Mouse (Mus musculus) left cerebral cortex, postnatal 14 days (tissue): ENCODE data around the gene Gapdh. TPM values are rescaled to one million over a fixed set of nuclear protein-coding genes. Genes with fewer than 3 reads are reported as not detected.
A peak's percentile ranks its signal among the peaks of the same experiment; 100 is the strongest.

ENCODE experiments used
- DNase-seq, 2 experiments: peaks; one replicate each; pipeline ENCODE4 v3.0.0; 2021 to 2022; ENCODE audit warnings: low spot score in 2 of 2, mixed read lengths in 1 of 2
- intact Hi-C: fragments of 180-260 bp; cut with DNase I; formaldehyde crosslinking; loops from one replicate; pipeline ENCODE4 v1.15.1; 2025
- long read RNA-seq, 2 experiments: library from polyadenylated mRNA; stranded (forward); transcript quantifications; one replicate each; pipeline ENCODE4 v2.0.0; 2021
- total RNA-seq, 2 experiments: library from RNA; stranded (reverse); gene quantifications; 2 replicates each; pipeline ENCODE4 v1.2.3; 2021

Gapdh gene
- total RNA-seq, result 1,000 to 10,000 TPM; 2,273 to 2,303 TPM
- long read RNA-seq, experiment 1, partial matches to known transcripts, result 3 of 16 reads
- long read RNA-seq, experiment 1, other reads (novel, unspliced or antisense), result 6 of 16 reads
- long read RNA-seq, experiment 2, partial matches to known transcripts, result 6 of 17 reads
- long read RNA-seq, experiment 2, other reads (novel, unspliced or antisense), result 6 of 17 reads

DNA sequence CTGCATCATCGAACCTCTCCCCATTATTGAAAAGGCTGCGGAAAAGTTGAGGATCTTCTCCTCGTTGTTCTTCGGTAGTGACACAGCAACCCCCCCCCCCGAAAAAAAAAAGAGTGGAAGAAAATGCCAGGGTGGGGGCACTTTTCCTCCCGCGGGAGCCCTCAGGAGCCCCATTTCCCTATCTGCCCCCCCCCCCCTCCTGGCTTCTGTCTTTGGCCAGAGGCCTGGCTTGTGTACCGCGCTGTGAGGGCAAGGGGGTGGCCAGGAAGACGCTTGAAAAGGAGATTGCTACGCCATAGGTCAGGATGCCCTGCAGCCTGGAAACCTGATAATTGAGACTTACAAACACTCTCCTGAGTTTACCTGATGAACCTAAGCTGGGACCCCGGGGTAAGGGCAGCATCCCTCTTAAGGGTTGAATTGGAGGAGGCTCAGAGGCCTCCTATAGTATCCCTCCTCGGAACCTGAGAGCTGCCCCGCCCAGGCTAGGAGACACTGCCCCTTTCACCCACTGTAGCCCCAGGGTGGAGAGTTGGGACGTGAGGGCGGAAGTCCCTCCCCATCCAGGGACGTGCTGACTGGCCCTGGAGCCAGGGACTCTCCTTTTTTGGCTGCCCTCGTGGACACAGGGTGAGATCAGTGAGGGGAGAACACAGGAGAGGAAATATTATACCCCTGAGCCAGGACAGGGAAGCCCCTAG lies at the start of gene Gapdh:
Gene Gapdh (minus strand): TSS at position 417 of the 701 bp plus-strand sequence.
- intact Hi-C loops, result no loop called here

DNA sequence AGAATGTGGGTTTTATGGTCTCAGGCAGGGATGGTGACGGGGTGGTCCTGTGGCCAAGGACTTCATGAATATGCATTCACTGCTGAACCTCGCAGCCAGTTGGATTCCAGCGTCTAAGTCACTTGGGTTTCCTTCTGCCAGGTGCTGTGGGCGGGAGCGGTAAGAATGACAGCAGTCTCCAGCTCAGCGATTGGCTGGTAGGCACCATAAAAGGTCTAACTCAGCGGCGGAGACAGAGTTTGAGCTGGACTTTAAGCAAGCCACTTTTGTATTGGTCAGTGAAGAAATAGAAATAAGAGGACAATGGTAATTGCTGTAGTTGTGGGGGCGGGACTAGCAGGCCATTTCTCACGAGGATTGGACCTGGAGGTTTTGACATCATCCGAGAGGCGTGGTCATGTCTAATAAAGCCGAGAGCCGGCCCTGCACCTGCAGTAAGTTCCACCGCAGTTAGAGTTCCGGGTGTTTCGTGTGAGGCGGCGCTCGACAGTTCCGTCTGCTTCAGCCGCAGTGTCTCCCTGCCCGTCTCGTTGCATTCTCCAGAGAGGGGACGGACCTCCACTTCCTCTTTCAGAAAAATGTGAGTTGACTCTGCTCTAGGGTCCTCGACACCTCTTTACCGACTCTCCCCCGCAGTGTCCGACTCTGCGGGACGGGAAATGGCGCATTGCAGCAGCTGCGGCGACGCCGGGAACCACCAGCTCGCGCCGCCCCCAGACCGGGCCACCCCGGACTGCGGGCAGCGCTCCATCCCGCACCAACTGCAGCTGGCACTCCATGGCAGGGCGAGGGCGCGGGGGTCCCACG lies 49.1 kb upstream of the Gapdh start, which contains the start of gene Vamp1:
Gene Vamp1 (plus strand): TSS at position 404 of the 807 bp plus-strand sequence.
- peak; percentile 95 to 99 for DNase-seq
- intact Hi-C loops, result no loop called here

More for the DNA sequence above, at the start of gene Gapdh:
- DNase-seq, result no peak

DNA sequence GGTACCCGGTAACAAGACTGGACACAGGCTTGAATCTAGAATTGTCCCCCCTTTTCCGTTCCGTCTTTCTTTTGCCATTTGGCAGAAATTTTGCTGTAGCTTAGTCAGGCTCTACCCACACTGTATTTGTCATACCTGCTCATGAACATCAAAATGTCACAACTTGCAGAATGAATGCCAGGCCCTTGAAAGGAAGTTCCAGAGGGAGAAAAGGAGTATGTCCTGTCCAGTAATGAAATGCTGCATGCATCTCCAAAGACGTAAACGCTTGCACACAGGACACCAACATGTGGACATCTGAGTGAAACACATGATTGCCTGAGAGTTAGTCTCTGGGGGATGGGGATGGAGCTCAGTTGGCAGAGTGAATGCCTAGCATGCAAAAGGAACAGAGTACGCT lies 47.4 kb upstream of the Gapdh start:
- intact Hi-C loops, result no loop called here
- DNase-seq, result no peak

DNA sequence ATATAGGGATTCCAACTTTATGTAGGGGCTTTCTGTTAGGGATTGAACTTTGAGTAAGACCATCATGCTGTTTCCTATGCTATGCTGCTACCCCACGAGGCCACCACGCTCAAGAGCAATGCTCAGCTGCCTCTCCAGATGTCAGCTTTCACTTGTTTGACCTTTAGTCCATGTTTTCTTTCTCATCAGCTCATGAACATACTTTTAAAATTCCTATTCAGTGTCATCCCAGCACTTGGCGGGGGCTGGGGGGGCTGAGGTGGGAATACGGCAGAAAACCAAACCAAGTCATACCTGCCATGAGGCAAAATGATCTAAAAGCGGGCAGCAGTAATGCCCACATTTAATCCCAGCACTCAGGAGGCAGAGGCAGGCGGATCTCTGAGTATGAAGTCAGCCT lies 46.9 kb upstream of the Gapdh start:
- DNase-seq, result no peak
- intact Hi-C loops, result no loop called here

DNA sequence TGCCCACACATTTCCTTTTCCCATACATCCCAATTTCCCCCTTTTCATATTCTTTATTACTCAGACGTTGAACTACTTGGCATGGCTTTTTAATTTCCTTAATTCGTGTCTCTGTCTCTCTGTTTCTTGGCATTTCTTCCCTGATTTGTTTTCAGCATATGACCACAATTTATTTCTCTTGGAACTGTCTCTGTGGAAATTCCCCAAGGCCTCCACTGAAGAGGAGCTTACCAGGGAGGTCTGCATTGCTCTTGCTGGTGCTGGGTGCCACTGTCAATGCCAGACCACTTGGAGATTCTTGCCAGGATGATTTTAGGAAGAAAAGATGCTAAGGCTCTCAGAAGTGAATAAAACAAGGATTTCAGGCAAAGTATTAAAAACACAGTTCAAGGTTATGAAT lies 46.4 kb upstream of the Gapdh start:
- DNase-seq, result no peak
- intact Hi-C loops, result no loop called here

DNA sequence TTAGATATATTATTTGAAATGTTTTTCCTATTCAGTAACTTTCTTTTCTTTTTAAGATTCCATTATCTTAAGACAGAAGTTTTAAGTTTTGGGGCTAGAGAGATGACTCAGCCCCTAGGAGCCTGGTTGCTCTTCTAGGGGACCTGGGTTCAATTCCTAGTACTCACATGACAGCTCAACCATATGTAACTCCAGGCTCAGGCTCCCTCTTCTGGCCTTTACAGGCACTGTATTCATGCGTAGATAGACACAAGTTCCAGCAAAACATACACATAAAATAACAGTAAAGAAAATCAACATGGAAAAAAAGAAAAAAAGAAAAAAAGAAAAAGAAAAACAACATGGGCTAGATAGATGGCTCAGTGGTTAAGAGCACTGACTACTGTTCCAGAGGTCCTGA lies 44.2 kb upstream of the Gapdh start:
- DNase-seq, result no peak
- intact Hi-C loops, result no loop called here

DNA sequence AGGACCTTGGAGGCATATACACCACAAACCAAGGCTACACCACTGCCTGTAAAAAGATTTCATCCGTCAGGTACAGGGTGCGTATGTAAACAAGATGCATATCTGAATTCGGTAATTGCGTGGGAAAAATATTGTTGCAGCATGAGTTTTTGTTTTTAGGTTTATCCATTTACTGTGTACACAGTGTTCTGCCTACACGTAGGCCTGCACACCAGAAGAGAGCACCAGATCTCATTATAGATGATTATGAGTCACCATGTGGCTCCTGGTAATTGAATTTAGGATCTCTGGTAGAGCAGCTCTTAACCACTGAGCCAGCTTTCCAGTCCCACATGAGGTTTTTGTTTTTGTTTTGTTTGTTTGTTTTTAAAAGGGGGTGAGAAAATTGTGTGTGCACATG lies 30.9 kb upstream of the Gapdh start:
- intact Hi-C loops, result no loop called here
- no peak for DNase-seq

DNA sequence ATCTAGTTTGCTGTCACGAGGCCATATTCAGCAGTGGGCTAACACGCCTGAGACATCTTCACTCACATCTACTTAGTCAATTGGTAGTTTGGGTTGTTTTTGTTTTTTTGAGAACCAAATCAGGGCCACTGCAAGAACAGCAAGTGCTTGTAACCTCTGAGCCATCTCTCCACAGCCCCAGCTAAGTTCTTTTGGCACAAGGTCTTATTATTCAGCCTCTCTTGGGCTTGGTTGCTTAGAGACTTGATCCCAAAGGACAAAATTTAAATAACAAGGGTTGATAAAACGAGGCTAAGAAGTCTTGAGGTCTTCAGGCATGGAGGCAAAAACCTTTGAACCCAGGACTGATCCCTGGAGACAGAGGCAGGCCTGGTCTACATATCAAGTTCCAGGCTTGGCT lies 30.0 kb upstream of the Gapdh start:
- intact Hi-C loops, result no loop called here
- no peak for DNase-seq

DNA sequence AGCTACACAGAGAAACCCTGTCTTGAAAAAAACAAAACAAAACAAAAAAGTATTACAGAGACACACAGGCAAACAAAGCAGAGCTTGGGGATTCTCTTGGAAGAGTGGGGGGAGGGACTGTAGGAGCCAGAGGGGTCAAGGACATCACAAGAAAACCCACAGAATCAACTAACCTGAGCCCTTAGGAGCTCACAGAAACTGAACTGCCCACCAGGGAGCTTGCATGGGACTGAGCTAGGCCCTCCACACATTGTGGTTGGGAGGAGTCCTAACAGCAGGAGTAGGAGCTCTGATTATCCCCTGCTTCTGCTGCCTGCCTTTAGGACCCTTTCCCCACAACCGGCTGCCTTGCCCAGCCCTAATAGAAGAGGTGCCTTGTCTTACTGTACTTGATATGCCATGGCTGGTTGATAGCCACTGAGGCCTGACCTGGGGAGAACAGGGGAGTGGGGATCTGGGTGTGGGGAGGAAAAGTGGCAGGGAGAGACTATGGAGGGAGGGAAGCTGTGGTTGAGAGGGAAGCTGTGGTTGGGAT lies 29.3 kb upstream of the Gapdh start:
- intact Hi-C loops, result no loop called here
- no peak for DNase-seq

DNA sequence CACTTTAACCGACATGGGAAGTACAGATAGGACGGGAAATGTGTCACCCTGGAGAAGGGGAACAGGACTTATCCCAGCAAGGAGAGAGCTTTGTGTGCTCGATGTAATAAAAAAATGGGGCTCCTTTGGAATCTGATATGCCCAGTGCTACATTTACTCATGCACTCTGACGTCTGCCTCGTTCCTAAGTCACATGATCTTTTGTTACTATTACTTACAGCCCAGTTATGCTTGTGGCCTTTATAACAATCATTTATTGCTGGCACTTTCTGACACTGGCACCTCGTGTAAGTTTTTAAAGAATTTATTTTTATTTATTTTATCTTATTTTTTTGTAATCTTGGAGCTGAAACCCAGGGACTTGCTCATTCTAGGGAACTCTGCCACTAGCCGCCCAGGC lies 27.1 kb upstream of the Gapdh start:
- DNase-seq, result no peak
- intact Hi-C loops, result no loop called here

DNA sequence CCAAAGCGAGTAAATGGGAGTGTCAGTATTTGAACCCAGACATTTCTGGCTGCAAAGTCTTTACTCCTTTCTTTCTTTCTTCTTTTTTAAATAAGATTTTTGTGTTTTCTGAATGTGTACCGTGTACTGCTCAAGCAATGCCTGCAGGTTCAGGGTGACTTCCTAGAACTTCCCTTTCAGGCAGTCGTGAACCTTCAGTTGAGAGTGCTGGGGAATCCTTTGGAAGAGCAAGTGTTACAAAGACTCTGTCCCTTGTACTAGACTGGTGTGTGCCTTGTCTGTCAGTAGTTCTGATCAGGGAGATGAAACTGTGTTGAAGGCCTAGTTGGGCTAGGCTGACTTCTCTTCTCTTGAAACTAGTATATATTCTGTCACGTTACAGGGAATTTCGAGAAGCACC lies 26.6 kb upstream of the Gapdh start:
- no peak for DNase-seq
- intact Hi-C loops, result no loop called here

DNA sequence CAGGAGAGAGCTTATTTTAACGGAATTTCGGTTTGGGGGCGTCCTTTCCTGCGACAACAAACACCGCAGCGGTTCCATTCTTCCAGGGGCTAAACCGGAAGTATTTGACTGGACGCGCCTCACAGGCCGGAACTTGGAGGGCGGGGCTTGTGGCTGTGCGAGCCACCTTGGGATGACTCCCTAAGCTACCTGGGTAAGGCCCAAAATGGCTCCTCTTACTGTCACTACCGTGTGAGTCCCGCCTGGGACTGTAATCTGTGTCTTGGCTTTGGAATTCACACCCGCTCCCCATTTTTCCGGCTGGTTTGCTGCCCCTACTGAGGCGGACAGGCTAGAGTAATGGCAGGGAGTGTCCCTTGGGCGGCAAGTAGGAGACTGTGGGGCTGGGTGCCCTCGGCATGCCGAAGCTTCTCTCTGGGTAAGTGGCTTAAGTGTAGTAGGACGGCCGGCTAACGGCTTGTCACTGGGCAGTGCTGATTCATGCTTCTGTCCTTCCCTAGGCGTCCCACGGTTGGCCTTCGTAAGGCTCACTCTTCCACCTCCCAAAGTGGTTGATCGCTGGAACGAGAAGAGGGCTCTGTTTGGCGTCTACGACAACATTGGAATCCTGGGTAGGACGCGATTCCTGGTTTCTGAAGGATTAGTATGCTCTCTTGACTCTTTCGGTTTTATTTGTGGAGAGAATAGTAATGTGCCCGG lies 25.9 kb upstream of the Gapdh start:
- peak; percentile 90 to 93 for DNase-seq
- intact Hi-C loops, result no loop called here

DNA sequence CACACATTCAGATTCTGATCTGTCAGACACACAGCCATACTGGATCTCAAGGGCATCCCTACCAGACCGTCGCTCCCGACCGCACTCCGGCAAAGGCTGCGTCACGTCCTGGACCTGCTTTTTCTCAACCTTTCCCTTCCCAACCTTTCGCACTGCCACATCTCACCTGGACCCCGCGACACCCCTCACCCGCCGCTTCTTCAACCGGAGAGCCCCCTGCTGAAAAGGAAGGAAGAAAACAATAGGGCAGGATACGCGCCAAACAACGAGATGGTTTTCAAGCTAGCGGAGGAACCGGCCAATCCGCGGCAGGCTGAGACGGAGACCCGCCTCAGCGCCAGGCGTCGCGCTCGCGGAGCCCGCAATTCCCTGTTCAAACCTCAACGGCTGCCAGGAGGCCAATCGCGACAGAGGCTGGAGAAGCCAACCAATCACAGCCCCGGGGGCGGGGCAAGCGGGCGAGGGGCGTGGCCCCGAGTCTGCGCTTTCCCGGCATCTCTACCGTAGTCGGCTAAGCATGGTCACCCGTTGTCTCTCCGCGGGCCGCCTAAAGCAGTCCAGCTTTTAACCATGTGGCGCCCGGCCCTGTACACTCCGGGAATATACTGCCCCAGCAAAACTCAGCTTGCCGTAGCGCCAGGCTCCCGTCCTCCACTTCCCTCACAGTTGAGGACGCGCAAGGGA lies 25.2 kb upstream of the Gapdh start, which contains the start of the genes Ncapd2 and Mrpl51:
Gene Ncapd2 (minus strand): TSS at position 370 of the 684 bp plus-strand sequence.
Gene Mrpl51 (plus strand): TSS at position 470 of the 684 bp plus-strand sequence.
- intact Hi-C loops, result no loop called here
- peak; percentile 99 for DNase-seq

DNA sequence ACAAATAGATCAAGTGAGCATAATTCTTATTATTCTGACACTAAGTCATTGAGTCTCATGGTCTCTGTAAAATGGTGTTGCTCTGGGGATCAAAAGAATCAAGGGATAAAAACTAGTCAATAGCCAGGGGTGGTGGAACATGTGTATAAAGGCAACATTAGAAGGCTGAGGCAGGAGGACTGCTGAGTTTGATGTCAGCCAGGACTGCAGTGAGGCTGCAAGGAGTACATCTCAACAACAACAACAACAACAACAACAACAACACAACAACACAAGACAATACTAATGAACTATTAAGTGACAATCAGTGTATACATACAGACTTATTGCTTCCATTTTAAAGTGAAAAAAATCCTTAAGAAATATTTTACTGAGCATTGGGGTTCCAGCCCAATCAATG lies 24.5 kb upstream of the Gapdh start:
- intact Hi-C loops, result no loop called here
- DNase-seq, result no peak

DNA sequence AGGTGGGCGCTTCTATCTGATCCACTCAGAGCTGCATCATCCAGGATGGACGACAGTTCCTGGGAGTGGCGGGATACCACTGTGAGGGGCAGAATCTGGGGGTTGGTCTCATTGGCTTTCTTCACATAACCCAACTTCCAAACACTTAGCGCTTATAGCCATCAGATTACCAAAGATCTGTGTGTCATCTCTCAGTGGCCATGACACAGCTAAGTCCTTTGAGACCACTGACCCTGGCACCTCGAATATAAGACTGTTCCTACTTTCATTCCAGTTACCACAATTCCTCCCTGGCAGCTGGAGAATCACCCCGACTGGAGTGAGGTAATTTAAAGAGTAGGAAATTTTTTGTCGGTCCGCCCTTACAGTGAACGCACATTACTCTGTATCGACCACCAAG lies 19.9 kb upstream of the Gapdh start:
- intact Hi-C loops, result no loop called here
- no peak for DNase-seq

DNA sequence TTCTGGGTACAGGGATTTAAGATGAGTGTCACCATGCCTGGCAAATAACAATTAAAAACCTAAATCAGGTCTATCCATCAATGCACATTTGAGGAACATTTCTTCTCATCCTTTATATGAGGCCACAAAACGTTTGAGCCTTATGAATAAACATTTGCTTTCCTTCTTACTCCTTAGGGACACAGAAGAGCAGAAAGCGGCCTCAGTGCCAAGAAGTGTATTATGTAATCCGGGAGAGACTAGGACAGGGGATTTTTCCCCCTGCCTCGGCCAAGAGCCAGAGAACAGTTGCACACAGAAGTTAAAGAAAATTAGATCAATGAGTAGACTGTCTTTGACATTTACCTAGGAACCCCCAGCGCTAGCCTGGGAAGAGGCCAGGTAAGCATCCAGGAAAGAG lies 15.9 kb upstream of the Gapdh start:
- intact Hi-C loops, result no loop called here
- no peak for DNase-seq

DNA sequence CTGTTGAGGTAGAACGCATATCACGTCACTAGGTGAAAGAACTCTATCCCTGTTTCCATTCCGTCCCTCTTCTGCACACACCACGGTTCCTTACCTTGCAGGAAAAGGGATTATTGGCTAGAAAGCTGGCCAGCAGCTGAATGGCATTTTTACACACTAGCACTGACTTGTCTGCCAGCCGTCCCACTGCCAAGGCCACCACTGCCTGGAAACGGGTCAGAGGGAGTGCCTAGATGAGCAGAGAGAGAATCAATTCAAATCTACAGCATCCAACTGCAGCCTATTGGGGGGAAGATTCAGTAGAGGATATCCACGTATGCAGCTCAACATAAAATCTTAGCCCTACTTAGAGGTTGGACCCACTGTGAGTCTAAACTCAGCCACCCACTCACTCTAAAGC lies 13.3 kb upstream of the Gapdh start:
- no peak for DNase-seq
- intact Hi-C loops, result no loop called here

DNA sequence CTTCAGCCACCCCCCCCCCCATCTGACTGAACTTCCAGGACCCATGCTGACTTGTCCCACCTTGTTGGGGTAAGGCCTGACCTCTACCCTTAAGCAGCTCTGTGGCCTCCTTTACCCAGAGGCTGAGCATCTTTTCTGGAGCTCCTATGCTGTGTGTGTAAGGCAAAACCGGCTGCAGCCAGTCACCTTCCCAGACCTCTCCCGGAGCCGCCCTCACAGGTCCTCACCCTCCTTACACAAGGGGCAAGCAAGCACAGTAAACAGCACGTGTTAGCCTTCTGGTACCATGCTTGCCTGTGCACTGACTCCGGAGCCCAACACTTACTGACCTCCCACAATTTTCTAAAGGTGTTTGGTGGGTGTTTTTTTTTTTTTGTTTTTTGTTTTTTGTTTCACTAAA lies 9.2 kb upstream of the Gapdh start:
- intact Hi-C loops, result no loop called here
- DNase-seq, result no peak

DNA sequence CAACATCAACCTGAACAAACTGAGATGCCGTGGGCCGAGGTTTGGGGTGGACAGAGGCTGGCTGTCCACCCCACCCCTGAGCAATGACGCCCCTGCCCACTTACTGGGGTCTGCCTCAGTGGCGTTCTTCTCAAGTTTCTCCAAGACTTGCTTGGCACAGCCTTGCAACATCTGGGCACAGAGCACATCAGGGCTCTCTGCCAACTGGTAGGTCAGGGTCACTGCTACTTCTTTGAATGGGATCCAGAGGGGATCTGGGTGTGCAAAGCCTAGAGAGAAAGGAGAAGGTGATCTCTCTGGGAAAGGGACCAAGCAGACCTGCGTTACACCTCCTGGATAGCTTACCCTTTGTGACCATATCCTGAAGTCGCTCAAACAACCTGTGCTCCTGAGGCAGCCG lies 7.0 kb upstream of the Gapdh start:
- DNase-seq, result no peak
- intact Hi-C loops, result no loop called here
